Mouse (Mus musculus) lung, embryonic 16.5 days (tissue): ENCODE data around the gene Tob2. TPM values are rescaled to one million over a fixed set of nuclear protein-coding genes. Genes with fewer than 3 reads are reported as not detected.

ENCODE experiments used
- ATAC-seq: fragments of 200-750 bp; cut with Nextera tagmentation; 2 replicates; pipeline ENCODE4 v1.8.0; 2017; ENCODE audit warnings: low read depth, mild to moderate bottlenecking, moderate library complexity
- H3K27ac ChIP-seq: fragments of 300-500 bp; sonication (generic); 2 replicates; pipeline ENCODE4 v1.5.1; 2014; ENCODE audit warnings: mild to moderate bottlenecking, control low read depth, low read length
- H3K27me3 ChIP-seq: fragments of 300-500 bp; sonication (generic); 2 replicates; pipeline ENCODE4 v1.6.1; 2014; ENCODE audit warnings: low read depth, low read length, mixed read lengths; ENCODE audit not compliant: control insufficient read depth, insufficient read depth
- H3K36me3 ChIP-seq: fragments of 300-500 bp; sonication (generic); 2 replicates; pipeline ENCODE4 v1.6.1; 2014; ENCODE audit warnings: low read length; ENCODE audit not compliant: control insufficient read depth, insufficient read depth
- H3K4me1 ChIP-seq: fragments of 300-500 bp; sonication (generic); replicated peaks from 2 replicates; pipeline ENCODE4 v1.6.1; 2014; ENCODE audit warnings: low read length, mixed read lengths; ENCODE audit not compliant: control insufficient read depth, insufficient read depth
- H3K4me2 ChIP-seq: fragments of 300-500 bp; sonication (generic); 2 replicates; pipeline ENCODE4 v1.6.1; 2014; ENCODE audit warnings: low read depth, low read length, control low read depth
- H3K4me3 ChIP-seq: fragments of 300-500 bp; sonication (generic); 2 replicates; pipeline ENCODE4 v1.5.1; 2014; ENCODE audit warnings: mild to moderate bottlenecking, low read length, control low read depth
- H3K9ac ChIP-seq: fragments of 300-500 bp; sonication (generic); 2 replicates; pipeline ENCODE4 v1.6.1; 2014; ENCODE audit warnings: low read length, control low read depth
- H3K9me3 ChIP-seq: fragments of 300-500 bp; sonication (generic); 2 replicates; pipeline ENCODE4 v1.6.1; 2016; ENCODE audit warnings: low read length; ENCODE audit not compliant: control insufficient read depth
- WGBS: fragments of 180-500 bp; shearing (Covaris S2); extraction: QIAGEN DNeasy Blood & Tissue Kit; methylation state at CpG from one replicate; pipeline ENCODE4 v1.1.7; 2014; 5-methylcytosine and 5-hydroxymethylcytosine counted together
- polyA plus RNA-seq: library from polyadenylated mRNA; unstranded; fragments of >200 nt; fragmentation: Nextera tagmentation; extraction: Ambion mirVana; gene quantifications from 2 replicates; pipeline ENCODE4 v1.2.1, GENCODE M21; 2015

The Tob2 gene
- polyA plus RNA-seq, 1 experiment from 2014 or later = 36.0 TPM

DNA sequence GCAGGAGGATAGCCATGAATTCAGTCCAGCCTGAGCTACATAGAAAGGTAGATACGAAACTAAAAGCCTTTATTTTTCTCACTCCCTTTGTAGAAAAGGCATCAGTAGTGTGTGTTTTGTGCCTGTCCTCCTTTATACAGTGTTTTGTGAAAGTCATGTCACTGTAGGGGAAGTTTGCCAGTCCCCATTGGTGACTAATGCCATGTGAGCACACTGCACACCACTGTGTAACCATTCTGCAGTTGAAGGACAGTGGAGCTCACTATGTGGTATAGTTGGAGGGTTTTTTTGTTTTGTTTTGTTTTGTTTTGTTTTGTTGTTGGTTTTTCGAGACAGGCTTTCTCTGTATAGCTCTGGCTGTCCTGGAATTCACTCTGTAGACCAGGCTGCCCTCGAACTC lies 40.2 kb downstream of the Tob2 start:
- H3K27me3 ChIP-seq = no peaks in the 10 kb centered on the region
- no peaks in the 10 kb centered on the region for H3K9me3 ChIP-seq
- no peaks in the 10 kb centered on the region for H3K4me1 ChIP-seq
- H3K27ac ChIP-seq = no peak overlapping the region
- H3K9ac ChIP-seq = no peak overlapping the region
- ATAC-seq = no peak
- no peak overlapping the region for H3K4me2 ChIP-seq
- 77% methylated on average over 3 of the region's 3 CpGs for WGBS
- peaks cover 39% of the 10 kb centered on the region for H3K36me3 ChIP-seq
- no peak overlapping the region for H3K4me3 ChIP-seq

DNA sequence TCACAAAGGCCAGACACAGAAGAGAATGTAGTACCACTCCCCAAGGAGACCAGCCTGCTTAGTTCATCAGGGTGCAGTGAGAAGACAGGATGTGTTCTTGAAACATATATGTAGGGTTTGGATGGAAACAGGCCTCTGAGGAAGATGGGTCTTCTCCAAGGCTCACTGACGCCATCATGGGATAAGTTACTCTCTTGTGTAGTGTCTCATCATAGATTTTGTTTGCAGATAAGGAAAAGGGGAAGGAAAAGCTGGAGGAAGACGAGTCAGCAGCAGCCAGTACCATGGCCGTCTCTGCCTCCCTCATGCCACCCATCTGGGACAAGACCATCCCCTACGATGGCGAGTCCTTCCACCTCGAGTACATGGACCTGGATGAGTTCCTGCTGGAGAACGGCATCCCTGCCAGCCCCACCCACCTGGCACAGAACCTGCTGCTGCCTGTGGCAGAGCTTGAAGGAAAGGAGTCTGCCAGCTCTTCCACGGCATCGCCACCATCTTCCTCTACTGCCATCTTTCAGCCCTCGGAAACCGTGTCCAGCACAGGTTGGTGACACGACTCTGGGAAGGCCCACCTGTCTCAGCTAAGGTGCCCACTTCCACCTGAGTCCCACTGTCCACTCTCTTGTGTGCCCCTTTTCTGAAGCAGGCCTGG lies 43.8 kb downstream of the Tob2 start:
- Histone ChIP-seq H3K36me3 (peaks cover 27% of the 10 kb centered on the region), H3K27ac (no peak overlapping the region), H3K9me3 (no peaks in the 10 kb centered on the region), H3K27me3 (no peaks in the 10 kb centered on the region), H3K9ac (no peak overlapping the region), H3K4me2 (no peak overlapping the region), H3K4me1 (peaks cover 10% of the 10 kb centered on the region), H3K4me3 (no peak overlapping the region)
- WGBS = 78% methylated on average over 12 of the region's 12 CpGs
- no peak for ATAC-seq

DNA sequence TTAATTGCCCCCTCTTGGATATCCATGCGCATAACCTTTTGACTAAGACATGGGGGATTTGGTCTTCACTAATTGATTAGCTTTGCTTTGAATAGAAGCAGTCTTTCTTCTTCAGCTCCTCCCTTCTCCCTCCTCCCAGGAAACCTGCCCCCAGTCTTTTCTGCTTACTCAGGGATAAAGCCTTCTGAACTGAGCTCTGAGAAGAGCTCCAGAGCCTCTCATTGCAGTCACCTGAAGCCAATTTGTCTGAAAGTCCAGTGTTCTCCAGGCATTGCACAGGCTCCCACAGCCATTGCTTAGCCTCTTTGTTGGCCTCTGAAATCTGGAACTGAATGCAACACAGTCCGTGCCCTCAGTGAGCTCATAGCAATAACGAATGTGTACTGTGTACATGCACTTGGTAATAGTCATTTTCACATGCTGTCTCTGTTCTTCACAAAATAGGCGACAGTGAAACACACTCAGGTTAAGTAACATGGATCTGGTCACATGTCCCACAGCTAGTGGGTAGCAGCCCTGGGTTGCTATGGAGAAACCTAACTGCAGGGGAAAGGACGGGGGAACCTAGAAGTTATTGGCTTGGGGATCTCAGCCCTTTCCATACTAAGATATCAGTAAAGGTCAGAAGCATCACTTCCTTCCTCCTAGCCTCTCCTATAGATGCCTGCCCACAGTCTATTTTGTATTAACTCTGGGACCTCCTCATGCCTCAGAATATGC lies 44.5 kb downstream of the Tob2 start:
- no peaks in the 10 kb centered on the region for H3K27me3 ChIP-seq
- 80% methylated on average over 5 of the region's 5 CpGs for WGBS
- no peak for ATAC-seq
- H3K4me2 ChIP-seq = no peak overlapping the region
- no peak overlapping the region for H3K9ac ChIP-seq
- H3K27ac ChIP-seq = no peak overlapping the region
- H3K4me1 ChIP-seq = peaks cover 17% of the 10 kb centered on the region
- peaks cover 25% of the 10 kb centered on the region for H3K36me3 ChIP-seq
- no peaks in the 10 kb centered on the region for H3K9me3 ChIP-seq
- H3K4me3 ChIP-seq = no peak overlapping the region

DNA sequence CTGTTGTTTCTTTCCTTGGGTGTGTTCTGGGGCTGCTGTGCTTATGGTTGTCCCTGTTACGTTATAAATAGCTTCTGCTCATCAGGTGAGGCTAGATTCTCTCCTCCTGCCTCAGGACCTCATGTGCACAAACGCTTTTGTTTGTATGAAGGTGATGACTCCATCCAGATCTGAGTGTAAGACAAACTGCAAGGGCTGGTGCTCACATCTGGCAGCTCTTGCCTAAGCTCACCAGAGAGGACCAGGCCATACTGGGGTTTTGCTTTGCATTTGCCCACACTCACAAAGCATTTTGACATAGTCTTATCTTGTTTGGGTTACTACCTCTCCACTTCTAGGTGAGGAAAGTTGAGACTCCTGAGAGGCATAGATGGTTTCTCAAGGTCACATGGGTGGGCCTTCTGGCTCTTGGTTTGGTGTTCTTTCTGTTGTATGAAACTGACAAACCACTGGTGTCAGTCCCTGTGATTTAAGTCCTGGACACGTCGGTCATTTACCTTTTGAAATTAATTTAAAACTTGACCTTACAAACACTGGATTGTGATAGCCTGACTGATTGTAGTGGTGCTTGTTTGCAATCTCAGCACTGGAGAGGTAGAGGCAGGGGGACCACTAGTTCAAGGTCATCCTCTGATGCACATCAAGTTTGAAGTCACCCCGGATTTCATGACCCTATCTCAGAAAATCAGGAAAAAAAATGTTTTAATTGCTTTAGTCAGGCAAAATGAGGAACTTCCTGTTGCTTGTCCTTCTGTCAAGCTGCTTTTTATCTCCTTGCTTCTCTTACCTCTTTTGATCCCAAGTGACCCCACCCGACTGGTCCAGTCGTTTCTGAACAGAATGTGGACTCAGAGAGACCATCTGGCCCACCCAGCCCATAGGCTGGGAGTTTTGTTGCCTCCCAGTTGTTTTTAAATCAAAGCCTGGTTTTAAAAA lies 45.6 kb downstream of the Tob2 start:
- ATAC-seq = no peak
- Histone ChIP-seq H3K4me3 (no peak overlapping the region; the same call in 1 of the 2 replicates), H3K9ac (peak overlapping the region; percentile 77; the same call in 1 of the 2 replicates), H3K27me3 (no peaks in the 10 kb centered on the region), H3K36me3 (peaks cover 21% of the 10 kb centered on the region), H3K4me2 (peak overlapping the region; percentile 89), H3K9me3 (no peaks in the 10 kb centered on the region), H3K27ac (no peak overlapping the region), H3K4me1 (peaks cover 22% of the 10 kb centered on the region)
- 62% methylated on average over 7 of the region's 7 CpGs for WGBS

DNA sequence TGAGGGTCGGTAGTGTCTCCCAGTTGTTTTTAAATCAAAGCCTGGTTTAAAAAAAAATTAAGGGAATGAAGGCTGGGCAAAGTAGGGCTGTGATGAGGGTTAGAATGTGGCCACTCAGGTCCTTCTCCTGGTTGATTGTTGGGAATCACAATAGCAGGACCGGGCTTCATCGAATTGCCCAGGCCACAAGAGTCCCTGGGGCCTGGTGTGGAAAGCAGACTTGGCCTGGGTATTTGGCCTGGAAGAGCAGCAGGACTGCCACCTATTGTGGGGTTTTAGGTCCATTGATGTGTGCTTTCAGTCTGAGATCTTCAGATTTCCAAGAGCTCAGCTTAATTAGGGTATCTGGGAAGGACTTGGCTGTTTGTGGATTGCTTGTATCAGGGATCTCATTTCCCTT lies 46.3 kb downstream of the Tob2 start:
- H3K27ac ChIP-seq = no peak overlapping the region; the same call in 1 of the 2 replicates
- peak overlapping the region; percentile 89 for H3K4me2 ChIP-seq
- ATAC-seq = no peak
- H3K36me3 ChIP-seq = peaks cover 17% of the 10 kb centered on the region
- H3K27me3 ChIP-seq = no peaks in the 10 kb centered on the region
- H3K4me3 ChIP-seq = peak overlapping the region; percentile 71
- 49% methylated on average over 3 of the region's 3 CpGs for WGBS
- peak overlapping the region; percentile 77 for H3K9ac ChIP-seq
- no peaks in the 10 kb centered on the region for H3K9me3 ChIP-seq
- H3K4me1 ChIP-seq = peaks cover 29% of the 10 kb centered on the region

DNA sequence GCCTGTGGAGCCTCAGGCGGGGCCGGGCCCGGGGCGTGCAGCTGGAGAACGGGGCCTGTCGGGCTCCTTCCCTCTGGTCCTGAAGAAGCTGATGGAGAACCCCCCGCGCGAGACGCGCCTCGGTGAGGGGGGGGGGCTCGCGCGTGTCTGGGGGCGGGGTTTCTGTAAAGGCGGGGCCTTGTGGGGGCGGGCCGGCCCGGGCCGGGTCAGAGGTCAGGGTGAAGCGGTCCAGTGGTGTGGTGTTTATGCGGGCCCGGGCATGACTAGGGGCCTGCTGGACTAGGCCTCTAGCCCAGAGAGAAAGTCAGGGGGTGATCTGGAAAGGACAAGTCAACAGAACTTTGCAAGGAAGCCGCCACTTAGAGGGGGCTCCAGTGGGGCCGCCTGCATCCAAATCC lies 47.0 kb downstream of the Tob2 start:
- Histone ChIP-seq H3K9ac (peak overlapping the region; percentile 77), H3K27ac (peak overlapping the region; percentile 80), H3K36me3 (peaks cover 11% of the 10 kb centered on the region), H3K9me3 (no peaks in the 10 kb centered on the region), H3K4me2 (peak overlapping the region; percentile 89), H3K27me3 (no peaks in the 10 kb centered on the region), H3K4me1 (peaks cover 36% of the 10 kb centered on the region), H3K4me3 (peak overlapping the region; percentile 71)
- WGBS = 0% methylated on average over 20 of the region's 26 CpGs
- ATAC-seq = peak; percentile 11

DNA sequence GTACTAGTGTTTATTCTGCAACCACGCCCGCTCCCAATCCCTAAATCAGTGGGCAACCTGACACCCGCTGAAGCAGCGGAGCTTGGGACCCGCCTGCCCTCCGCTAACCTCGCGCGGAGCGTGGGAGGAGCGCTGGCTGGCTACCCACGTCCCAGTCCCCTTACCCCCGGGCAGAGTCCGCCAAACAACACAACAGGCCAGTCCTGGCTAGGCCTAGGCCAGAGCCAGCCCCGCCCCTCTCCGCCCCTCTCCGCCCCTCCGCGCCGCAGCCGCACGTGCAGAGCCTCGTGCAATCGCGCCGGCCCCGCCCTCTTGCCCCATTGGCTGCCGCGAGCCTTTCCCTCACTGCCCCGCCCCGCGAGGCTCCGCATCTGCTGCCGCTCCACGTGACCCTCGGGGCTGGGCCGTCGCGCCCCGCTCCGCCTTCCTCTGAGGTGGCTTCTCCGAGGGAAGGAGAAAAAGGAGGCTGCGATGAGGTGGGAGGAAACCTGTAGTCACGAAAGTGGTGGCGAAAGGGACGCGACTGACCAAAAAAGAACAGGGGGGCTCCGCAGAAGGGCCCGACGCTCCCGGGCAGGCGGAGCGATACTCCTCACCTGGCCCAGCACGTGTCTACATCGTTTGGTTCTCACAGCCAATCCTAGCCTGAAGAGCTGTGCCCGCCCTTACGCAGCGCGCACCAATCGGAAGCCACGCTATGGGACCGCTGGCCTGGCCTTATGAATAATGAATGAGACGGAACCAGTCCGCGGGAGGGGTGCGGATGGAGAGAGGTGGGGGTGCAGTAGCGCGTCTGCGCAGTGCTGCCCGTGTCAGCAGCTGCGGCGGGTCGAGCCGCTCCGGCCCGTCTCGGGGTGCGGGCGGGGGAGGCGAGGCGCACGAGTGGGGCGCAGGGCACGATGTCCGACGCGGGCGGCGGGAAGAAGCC lies 47.7 kb downstream of the Tob2 start:
- peaks cover 7% of the 10 kb centered on the region for H3K36me3 ChIP-seq
- H3K4me2 ChIP-seq = peak overlapping the region; percentile 89
- WGBS = under 1% methylated on average over 83 of the region's 89 CpGs
- H3K4me1 ChIP-seq = peaks cover 42% of the 10 kb centered on the region
- peak; percentile 96 for ATAC-seq
- H3K27ac ChIP-seq = peak overlapping the region; percentile 98
- H3K9me3 ChIP-seq = no peaks in the 10 kb centered on the region
- H3K4me3 ChIP-seq = peak overlapping the region; percentile 71
- H3K9ac ChIP-seq = peak overlapping the region; percentile 77
- H3K27me3 ChIP-seq = no peaks in the 10 kb centered on the region

DNA sequence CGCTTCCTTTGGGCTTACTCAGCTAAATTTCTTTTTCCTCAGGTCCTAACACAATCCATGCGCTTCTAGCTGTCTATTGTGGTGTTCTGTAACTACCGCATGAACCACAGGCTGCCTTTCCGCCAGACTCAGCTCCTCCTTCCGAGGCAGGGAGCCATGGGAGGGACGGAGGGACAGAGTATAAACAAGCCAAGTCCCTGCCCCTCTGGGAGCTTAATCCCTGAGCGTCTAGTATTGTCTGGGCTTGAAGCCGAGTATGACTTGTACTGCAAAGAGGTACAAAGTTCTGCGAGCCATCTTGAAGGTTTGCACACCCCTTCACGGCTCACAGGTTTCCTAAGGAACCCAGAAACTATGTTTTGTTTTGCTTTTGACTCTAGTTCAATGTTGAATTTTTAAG lies 48.4 kb downstream of the Tob2 start:
- peak; percentile 68 for ATAC-seq

More for the DNA sequence above, 48.4 kb downstream of the Tob2 start:
- Histone ChIP-seq H3K27me3 (no peaks in the 10 kb centered on the region), H3K4me3 (peak overlapping the region; percentile 71), H3K36me3 (peaks cover under 1% of the 10 kb centered on the region), H3K4me2 (peak overlapping the region; percentile 89), H3K27ac (peak overlapping the region; percentile 98), H3K4me1 (peaks cover 50% of the 10 kb centered on the region), H3K9ac (peak overlapping the region; percentile 72), H3K9me3 (no peaks in the 10 kb centered on the region)
- 1% methylated on average over 10 of the region's 10 CpGs for WGBS
